Mouse (Mus musculus) heart, postnatal 0 days (tissue): ENCODE measurements around the gene Wdr25.

ENCODE experiments used
- CTCF ChIP-seq: IDR thresholded peaks from 2 replicates; pipeline ENCODE4 v1.5.1; 2016; ENCODE audit warnings: antibody characterized with exemption, control low read depth, low read depth
- EP300 ChIP-seq: IDR thresholded peaks from 2 replicates; pipeline ENCODE4 v1.6.1; 2016; ENCODE audit warnings: antibody characterized with exemption, low read depth

DNA sequence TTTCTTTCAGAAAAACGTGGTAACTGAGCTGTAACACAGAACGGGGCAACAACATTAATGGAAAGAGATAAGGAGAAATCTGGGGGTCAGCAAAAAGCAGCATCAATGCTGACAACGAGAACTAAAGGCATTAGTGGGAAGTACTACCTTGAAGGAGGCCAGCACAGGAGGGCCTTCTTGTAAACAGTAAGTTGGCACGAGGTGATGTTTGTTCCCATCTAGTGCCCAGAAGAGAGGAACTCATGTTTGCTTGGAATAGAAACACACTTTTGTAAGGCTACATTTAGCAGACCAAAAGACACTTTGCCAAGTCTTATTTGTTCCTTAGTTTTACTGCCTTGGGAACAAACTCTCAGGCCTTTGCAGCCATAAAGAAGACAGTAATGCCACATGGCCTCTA is 4.8 kb upstream of the Wdr25 start:
- no peak for TF ChIP-seq EP300
- no peak for TF ChIP-seq CTCF
